Mouse (Mus musculus): ENCODE results near the gene Tmem114. TPM values are rescaled to one million over a fixed set of nuclear protein-coding genes. Genes with fewer than 3 reads are reported as not detected.
A peak's percentile ranks its signal among the peaks of the same experiment; 100 is the strongest.

Gene Tmem114
- polyA plus RNA-seq, 1 experiment from 2014 or later: not detected

DNA sequence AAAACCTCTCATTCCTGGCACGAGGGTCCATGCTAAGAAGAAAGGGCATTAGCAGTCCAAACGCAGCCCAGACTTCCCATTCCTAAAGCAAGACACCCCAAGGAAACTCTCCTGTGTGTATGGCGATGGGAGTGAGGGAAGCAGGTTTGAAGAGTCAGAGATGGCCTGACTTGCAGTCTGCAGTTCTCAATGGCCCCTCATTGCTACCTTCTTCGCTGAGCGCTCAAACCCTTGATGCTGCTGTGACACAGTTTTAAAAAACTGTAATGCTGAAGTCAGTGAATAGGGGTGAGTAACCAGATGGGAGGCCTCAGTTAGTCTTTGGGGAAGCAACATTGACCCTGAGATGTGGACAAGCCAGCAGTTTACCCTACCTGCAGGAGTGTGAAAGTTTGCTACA lies 800 bp upstream of the Tmem114 start:
- Histone ChIP-seq H3K36me3 (no peaks in the 10 kb centered on the region), H3K4me3 (replicated peaks) (no peak overlapping the region), H3K9me3 (no peaks in the 10 kb centered on the region), H3K4me1 (replicated peaks) (peaks cover 9% of the 10 kb centered on the region), H3K4me2 (no peak overlapping the region), H3K9ac (replicated peaks) (no peak overlapping the region), H3K27me3 (peaks cover 72% of the 10 kb centered on the region), H3K27ac (no peak overlapping the region)
- no peak for ATAC-seq (ENCODE audit: insufficient number of reproducible peaks, insufficient read depth, low FRiP score, low TSS enrichment, low read depth)
- WGBS: 78% methylated on average over 5 of the region's 5 CpGs

DNA sequence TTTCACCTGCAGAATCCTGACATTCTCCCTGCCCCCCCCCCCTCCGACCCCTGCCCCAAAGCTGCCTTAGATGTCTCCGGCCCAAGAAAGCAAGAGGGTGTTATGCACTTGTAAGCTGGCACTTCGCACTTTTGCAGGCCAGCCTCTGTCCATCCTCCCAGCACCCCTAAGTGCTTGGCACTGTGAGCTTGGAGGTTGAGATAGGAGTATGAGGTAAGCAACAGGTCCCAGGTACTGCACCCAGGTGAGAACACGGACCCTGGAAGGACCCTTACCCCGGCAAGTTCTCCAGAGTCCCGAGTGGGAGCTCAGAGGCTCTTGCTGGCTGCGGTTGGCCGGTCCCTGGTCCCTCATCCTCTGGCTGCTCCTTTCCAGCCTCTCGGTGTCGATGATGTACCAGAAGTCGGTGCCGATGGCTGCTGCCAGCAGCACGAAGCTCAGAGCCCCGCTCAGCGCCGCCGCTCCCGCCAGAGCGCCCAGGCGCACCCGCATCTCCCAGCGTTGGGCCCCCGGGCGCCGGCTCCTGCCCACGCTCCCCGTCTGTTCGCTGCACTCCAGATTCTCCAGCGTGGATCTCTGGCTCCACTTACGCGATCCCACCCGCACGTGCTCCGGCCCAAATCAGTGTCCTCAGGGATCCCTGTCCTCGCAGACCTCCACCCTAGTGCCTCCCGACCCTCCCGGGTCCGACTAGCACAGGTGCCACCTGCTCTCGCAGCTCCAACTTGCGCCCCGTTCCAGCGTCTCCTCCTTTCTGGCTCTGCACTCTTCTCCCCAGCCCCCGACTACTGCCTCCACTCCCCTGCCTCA lies 570 bp downstream of the Tmem114 start:
- WGBS: 4% methylated on average over 43 of the region's 43 CpGs
- no peaks in the 10 kb centered on the region for H3K36me3 ChIP-seq
- no peak for ATAC-seq (ENCODE audit: insufficient number of reproducible peaks, insufficient read depth, low FRiP score, low TSS enrichment, low read depth)
- H3K27me3 ChIP-seq: peaks cover 69% of the 10 kb centered on the region
- H3K4me1 ChIP-seq (replicated peaks): peaks cover 9% of the 10 kb centered on the region
- no peaks in the 10 kb centered on the region for H3K9me3 ChIP-seq
- peak overlapping the region; percentile 61 for H3K4me2 ChIP-seq
- H3K27ac ChIP-seq: no peak overlapping the region
- peak overlapping the region; percentile 34 for H3K4me3 ChIP-seq (replicated peaks)
- peak overlapping the region; percentile 5; the same call in 1 of the 2 replicates for H3K9ac ChIP-seq (replicated peaks)

DNA sequence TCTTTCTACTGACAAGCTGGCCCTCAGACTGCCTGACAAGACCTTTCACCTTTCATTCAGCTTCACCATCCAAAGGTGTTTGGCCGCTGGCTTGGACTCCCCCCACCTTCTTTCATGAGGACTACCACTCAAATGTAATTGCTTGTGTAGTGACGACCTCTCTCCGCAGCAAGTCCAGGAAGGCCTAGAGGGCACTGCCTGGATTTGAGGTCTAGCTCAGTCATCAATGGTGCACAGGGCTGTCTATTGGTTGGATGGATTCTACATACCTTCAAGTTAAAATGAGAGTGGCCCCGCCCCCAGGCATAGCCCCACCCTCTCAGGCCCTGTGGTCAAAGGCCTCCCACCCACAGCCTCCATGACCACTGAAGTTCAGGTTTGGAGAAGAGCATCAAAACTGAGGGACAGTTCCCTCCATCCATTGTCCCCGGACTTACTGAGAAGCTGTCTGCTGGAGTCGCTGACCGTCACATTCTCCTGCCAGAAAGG lies 1.3 kb downstream of the Tmem114 start:
- WGBS: 27% methylated on average over 7 of the region's 7 CpGs
- peaks cover 69% of the 10 kb centered on the region for H3K27me3 ChIP-seq
- ATAC-seq (ENCODE audit: insufficient number of reproducible peaks, insufficient read depth, low FRiP score, low TSS enrichment, low read depth): no peak; the same call in 1 of the 2 replicates
- no peaks in the 10 kb centered on the region for H3K9me3 ChIP-seq
- H3K36me3 ChIP-seq: no peaks in the 10 kb centered on the region
- no peak overlapping the region for H3K27ac ChIP-seq
- H3K9ac ChIP-seq (replicated peaks): no peak overlapping the region
- no peak overlapping the region for H3K4me3 ChIP-seq (replicated peaks)
- peaks cover 9% of the 10 kb centered on the region for H3K4me1 ChIP-seq (replicated peaks)
- H3K4me2 ChIP-seq: no peak overlapping the region

DNA sequence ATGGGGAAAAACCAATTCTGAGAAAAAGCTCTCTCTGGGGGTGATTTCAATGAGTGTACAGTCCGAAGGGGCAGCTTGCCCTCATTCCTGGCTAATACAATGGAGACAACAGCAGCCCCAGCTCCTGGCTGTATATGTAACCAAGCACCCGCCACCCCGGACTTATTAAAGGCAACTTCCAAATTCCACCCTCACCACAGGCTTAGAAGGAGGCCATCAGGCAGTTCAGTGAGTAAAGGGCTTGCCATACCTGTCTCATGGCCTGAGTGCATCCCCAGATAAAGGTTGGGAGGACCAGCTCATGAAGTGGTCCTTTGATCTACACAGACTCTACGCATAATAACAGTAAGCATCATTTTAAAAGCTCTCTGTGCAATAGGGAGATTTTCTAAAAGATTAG lies 4.1 kb downstream of the Tmem114 start:
- Histone ChIP-seq H3K4me2 (no peak overlapping the region), H3K9me3 (no peaks in the 10 kb centered on the region), H3K9ac (replicated peaks) (no peak overlapping the region), H3K27ac (no peak overlapping the region), H3K27me3 (peaks cover 50% of the 10 kb centered on the region), H3K36me3 (no peaks in the 10 kb centered on the region), H3K4me3 (replicated peaks) (no peak overlapping the region), H3K4me1 (replicated peaks) (peaks cover 9% of the 10 kb centered on the region)
- 83% methylated on average over 4 of the region's 4 CpGs for WGBS
- ATAC-seq (ENCODE audit: insufficient number of reproducible peaks, insufficient read depth, low FRiP score, low TSS enrichment, low read depth): no peak

DNA sequence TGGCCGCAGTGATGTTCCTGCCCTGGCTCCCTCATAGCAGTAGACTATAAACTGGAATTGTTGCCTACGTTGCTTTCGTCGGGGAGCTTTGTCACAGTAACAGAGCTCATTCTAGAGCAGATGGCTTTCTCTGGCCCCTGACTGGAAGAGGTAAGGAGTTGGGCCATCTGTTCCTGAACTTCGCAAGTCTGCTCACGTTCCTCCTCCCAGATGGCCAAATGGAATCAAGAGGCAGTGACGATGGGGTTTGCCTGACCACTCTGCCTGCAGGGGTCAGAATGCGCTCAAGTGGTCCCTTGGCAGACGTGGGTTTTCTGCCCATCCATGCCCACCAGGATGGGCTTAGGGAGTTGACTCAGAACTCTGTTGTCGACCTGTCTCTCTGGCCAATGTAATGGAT lies 4.6 kb downstream of the Tmem114 start:
- H3K36me3 ChIP-seq: no peaks in the 10 kb centered on the region
- 60% methylated on average over 10 of the region's 10 CpGs for WGBS
- H3K27me3 ChIP-seq: peaks cover 46% of the 10 kb centered on the region
- no peak overlapping the region for H3K4me3 ChIP-seq (replicated peaks)
- no peak overlapping the region for H3K27ac ChIP-seq
- H3K4me1 ChIP-seq (replicated peaks): peaks cover 9% of the 10 kb centered on the region
- ATAC-seq (ENCODE audit: insufficient number of reproducible peaks, insufficient read depth, low FRiP score, low TSS enrichment, low read depth): no peak
- H3K9me3 ChIP-seq: no peaks in the 10 kb centered on the region
- no peak overlapping the region for H3K4me2 ChIP-seq
- no peak overlapping the region for H3K9ac ChIP-seq (replicated peaks)

DNA sequence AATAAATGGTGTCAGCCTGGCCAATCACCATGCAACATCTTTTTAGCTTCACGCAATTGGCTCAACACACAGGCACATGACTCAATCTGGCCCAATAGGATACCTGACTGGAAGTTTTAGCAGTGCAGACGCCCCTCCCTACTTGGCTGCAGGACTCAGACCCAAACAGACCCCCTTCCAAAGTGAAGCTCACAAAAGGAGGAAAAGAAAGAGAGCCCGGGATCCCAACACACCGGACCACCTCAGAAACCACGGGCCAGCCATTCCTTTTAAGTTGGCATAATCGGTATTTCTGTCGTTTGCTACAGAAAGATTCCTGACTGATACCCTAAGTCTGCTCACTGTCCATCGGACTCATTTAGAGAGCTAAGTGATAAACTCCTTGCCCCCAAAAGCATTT lies 5.3 kb downstream of the Tmem114 start:
- H3K36me3 ChIP-seq: no peaks in the 10 kb centered on the region
- H3K4me2 ChIP-seq: no peak overlapping the region
- no peaks in the 10 kb centered on the region for H3K9me3 ChIP-seq
- WGBS: 93% methylated on average over 8 of the region's 8 CpGs
- peaks cover 38% of the 10 kb centered on the region for H3K27me3 ChIP-seq
- no peak overlapping the region for H3K4me3 ChIP-seq (replicated peaks)
- no peak for ATAC-seq (ENCODE audit: insufficient number of reproducible peaks, insufficient read depth, low FRiP score, low TSS enrichment, low read depth)
- H3K9ac ChIP-seq (replicated peaks): no peak overlapping the region
- peaks cover 5% of the 10 kb centered on the region for H3K4me1 ChIP-seq (replicated peaks)
- H3K27ac ChIP-seq: no peak overlapping the region

DNA sequence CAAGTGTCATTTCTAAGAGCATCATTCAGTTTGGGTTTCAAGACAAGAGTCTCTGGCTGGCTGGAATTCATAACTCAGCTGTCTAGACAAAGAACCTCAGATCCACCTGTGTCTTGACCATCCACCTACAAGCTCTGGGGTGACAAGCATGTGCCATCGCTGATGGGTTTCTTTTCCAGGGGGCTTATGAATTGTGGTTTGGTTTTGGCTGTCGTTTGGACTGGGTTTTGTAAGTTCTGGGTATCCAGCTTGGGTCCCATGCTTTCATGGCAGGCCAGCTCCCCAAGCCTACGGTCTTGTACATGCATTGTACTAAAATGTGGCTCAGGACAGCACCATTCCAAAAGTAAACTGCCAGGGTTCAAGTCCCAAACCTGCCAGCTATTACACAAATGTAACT lies 6.8 kb downstream of the Tmem114 start:
- H3K9ac ChIP-seq (replicated peaks): no peak overlapping the region
- H3K4me3 ChIP-seq (replicated peaks): no peak overlapping the region
- no peak for ATAC-seq (ENCODE audit: insufficient number of reproducible peaks, insufficient read depth, low FRiP score, low TSS enrichment, low read depth)
- H3K9me3 ChIP-seq: no peaks in the 10 kb centered on the region
- no peak overlapping the region for H3K27ac ChIP-seq
- peaks cover 23% of the 10 kb centered on the region for H3K27me3 ChIP-seq
- H3K4me1 ChIP-seq (replicated peaks): no peaks in the 10 kb centered on the region
- H3K36me3 ChIP-seq: no peaks in the 10 kb centered on the region
- WGBS: 85% methylated on average over 3 of the region's 3 CpGs
- no peak overlapping the region for H3K4me2 ChIP-seq

DNA sequence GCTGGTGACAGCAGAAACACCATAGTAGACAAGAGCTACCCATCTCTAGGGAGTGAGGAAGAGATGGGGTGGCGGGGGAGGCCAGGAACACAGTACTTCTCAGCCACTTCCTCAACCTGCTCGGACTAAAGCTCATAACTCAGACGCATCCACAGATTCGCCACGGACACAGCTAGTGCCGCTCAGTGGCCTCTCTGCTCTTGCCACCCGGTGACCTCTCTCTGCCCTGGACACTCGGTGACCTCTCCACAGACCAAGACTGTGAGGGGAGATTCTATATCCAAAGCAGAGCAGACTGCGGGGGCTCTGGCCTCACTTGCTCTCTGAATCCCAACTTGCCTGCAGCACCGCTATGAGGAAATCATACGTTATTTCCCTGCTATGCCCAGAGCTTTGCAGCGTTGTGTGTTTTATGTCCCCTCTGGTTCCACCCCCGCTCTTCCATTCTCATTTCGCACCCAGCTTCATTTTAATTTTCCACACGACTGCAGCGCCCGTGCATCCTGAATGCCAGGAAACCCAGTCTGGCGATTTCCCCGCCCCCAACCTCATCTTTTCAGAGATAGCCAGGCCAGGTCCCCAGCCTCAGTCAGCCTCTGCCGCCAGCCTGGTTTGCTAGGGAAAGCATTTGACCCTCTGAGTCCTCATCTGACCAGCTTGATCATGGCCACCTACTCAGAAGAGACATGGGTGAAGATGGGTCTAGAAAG lies 7.8 kb downstream of the Tmem114 start:
- Histone ChIP-seq H3K36me3 (no peaks in the 10 kb centered on the region), H3K9ac (replicated peaks) (no peak overlapping the region), H3K27ac (no peak overlapping the region), H3K4me1 (replicated peaks) (no peaks in the 10 kb centered on the region), H3K4me3 (replicated peaks) (no peak overlapping the region), H3K9me3 (no peaks in the 10 kb centered on the region), H3K4me2 (no peak overlapping the region), H3K27me3 (peaks cover 20% of the 10 kb centered on the region)
- no peak for ATAC-seq (ENCODE audit: insufficient number of reproducible peaks, insufficient read depth, low FRiP score, low TSS enrichment, low read depth)
- 79% methylated on average over 20 of the region's 20 CpGs for WGBS

DNA sequence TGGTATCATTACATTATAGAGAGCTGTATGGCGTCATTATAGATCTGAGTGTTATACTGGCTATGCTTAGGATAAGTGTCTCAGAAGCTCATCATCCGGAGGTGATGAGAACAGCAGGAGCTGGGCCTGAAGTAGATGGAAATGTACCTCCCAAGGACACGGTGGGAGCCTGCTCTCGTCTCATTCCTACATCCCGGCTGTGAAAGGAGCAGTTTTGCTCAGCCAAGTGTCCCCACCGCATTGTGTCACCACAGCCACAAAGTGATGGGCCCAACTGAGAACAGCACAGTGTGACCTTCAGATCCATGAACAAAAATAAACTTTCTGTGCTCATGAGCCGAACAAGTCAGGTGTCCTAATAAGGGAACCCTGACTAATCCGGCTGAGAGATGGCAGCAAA lies 8.9 kb downstream of the Tmem114 start:
- Histone ChIP-seq H3K36me3 (no peaks in the 10 kb centered on the region), H3K4me1 (replicated peaks) (no peaks in the 10 kb centered on the region), H3K27me3 (peaks cover 19% of the 10 kb centered on the region), H3K4me3 (replicated peaks) (no peak overlapping the region), H3K27ac (no peak overlapping the region), H3K4me2 (no peak overlapping the region), H3K9ac (replicated peaks) (no peak overlapping the region), H3K9me3 (no peaks in the 10 kb centered on the region)
- WGBS: 92% methylated on average over 8 of the region's 8 CpGs
- no peak for ATAC-seq (ENCODE audit: insufficient number of reproducible peaks, insufficient read depth, low FRiP score, low TSS enrichment, low read depth)

DNA sequence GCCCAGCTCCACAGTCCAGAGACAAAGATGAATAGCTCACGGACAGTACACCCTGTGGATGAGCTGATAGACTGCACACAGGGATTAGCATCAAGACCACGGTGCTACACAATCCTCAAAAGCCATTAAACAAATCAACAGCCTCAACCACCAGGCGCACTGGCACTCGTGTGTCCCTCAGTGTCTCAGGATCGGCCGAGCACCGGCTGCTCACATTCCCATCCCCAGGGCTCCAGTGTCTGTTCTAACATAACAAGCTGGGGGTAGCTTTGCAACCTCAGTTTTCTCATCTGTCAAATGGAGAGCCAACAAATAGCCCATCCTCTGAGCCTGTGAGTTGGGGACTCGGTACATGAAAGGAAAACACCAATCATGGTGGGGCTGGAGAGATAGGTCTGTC lies 11.5 kb downstream of the Tmem114 start:
- 85% methylated on average over 8 of the region's 8 CpGs for WGBS
- H3K4me2 ChIP-seq: no peak overlapping the region
- H3K4me3 ChIP-seq (replicated peaks): no peak overlapping the region
- no peaks in the 10 kb centered on the region for H3K4me1 ChIP-seq (replicated peaks)
- no peak for ATAC-seq (ENCODE audit: insufficient number of reproducible peaks, insufficient read depth, low FRiP score, low TSS enrichment, low read depth)
- peaks cover 35% of the 10 kb centered on the region for H3K27me3 ChIP-seq
- H3K9ac ChIP-seq (replicated peaks): no peak overlapping the region
- H3K36me3 ChIP-seq: no peaks in the 10 kb centered on the region
- no peak overlapping the region for H3K27ac ChIP-seq
- no peaks in the 10 kb centered on the region for H3K9me3 ChIP-seq

DNA sequence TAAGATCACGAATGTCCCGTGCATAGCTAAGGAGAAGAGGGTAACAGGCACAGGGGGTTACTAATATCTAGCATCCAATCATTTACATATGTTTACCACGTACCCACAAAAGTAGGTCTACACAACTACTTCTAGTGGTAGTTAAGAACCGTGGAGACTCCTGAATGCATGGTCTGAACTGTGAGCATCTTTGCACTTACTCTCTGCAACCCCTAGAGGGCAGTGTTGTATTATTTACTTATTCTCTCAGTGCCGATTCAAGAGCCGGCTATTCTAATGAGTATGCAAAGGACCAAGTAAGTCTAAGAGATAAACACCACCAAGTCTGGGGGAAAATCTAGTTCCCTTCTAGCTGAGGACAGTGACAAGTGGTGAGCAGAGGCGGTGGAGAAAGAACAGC lies 12.7 kb downstream of the Tmem114 start:
- Histone ChIP-seq H3K4me2 (no peak overlapping the region), H3K4me1 (replicated peaks) (no peaks in the 10 kb centered on the region), H3K9me3 (no peaks in the 10 kb centered on the region), H3K4me3 (replicated peaks) (no peak overlapping the region), H3K27ac (no peak overlapping the region), H3K9ac (replicated peaks) (no peak overlapping the region), H3K36me3 (no peaks in the 10 kb centered on the region), H3K27me3 (peaks cover 46% of the 10 kb centered on the region)
- peak; percentile 63; the same call in 1 of the 2 replicates for ATAC-seq (ENCODE audit: insufficient number of reproducible peaks, insufficient read depth, low FRiP score, low TSS enrichment, low read depth)
- 12% methylated on average over 7 of the region's 7 CpGs for WGBS
